ENCODE assay signal across 24 mouse cellular contexts in genomic region chr5:90882146-90882545, GRCm38 (mm10). TPM values are rescaled to one million over a fixed set of nuclear protein-coding genes. Genes with fewer than 3 reads are reported as not detected.
"Had no signal": no experiment of that assay in that cellular context is flagged by ENCODE, and none has a peak within 500 bp of the region (broad histone marks: within the 10 kb centered on the region; RNA-seq: fewer than 3 reads in every experiment).

No protein-coding gene starts in this region.

- H3K4me3 ChIP-seq: limb, embryonic 12.5 days; limb, embryonic 15.5 days; midbrain, embryonic 12.5 days; midbrain, embryonic 15.5 days; myocyte; neural tube, embryonic 13.5 days had no signal

- DNase-seq: kidney, adult 9 months; kidney, postnatal 14 days; kidney, postnatal 4 days; left cerebral cortex, postnatal 4 days; liver, postnatal 0 days; right cerebral cortex, postnatal 4 days; thymus, adult 2 months; thymus, postnatal 14 days; thymus, postnatal 4 days had no signal

- H3K36me3 ChIP-seq: limb, embryonic 12.5 days; limb, embryonic 15.5 days; midbrain, embryonic 12.5 days; midbrain, embryonic 15.5 days; neural tube, embryonic 13.5 days had no signal

- H3K27ac ChIP-seq: limb, embryonic 12.5 days; limb, embryonic 15.5 days; liver, embryonic 14.5 days; midbrain, embryonic 12.5 days; midbrain, embryonic 15.5 days; neural tube, embryonic 13.5 days; stomach, postnatal 0 days had no signal

- H3K27me3 ChIP-seq: limb, embryonic 12.5 days; limb, embryonic 15.5 days; midbrain, embryonic 12.5 days; midbrain, embryonic 15.5 days; neural tube, embryonic 13.5 days had no signal

- H3K4me1 ChIP-seq: limb, embryonic 12.5 days; limb, embryonic 15.5 days; midbrain, embryonic 12.5 days; midbrain, embryonic 15.5 days; neural tube, embryonic 13.5 days had no signal

- ATAC-seq: midbrain, embryonic 15.5 days had no signal

RNA-seq across cellular contexts. Expression of gene Cxcl1, which starts 8.9 kb away (rescaled TPM):
- total RNA-seq: megakaryocyte progenitor cell, adult 5-6 weeks had no signal
- polyA plus RNA-seq: midbrain, embryonic 12.5 days; neural tube, embryonic 13.5 days had no signal

RNA-seq across cellular contexts. Expression of gene Cxcl2, which starts 21.5 kb away (rescaled TPM):
- total RNA-seq: layer of hippocampus, adult 18-20 months; layer of hippocampus, postnatal 14 days; left cerebral cortex, adult 8-10 months; left cerebral cortex, postnatal 14 days; left cerebral cortex, postnatal 4 days had no signal
- polyA plus RNA-seq: limb, embryonic 12.5 days; limb, embryonic 15.5 days; lung, embryonic 14.5 days; midbrain, embryonic 12.5 days; midbrain, embryonic 15.5 days; myocyte; neural tube, embryonic 13.5 days; stomach, embryonic 14.5 days had no signal
